In genomic region chr8:47006785-47007184, GRCm38 (mm10) we compare ENCODE assay signal across 18 mouse cellular contexts. TPM values are rescaled to one million over a fixed set of nuclear protein-coding genes. Genes with fewer than 3 reads are reported as not detected.
"Had no signal": no experiment of that assay in that cellular context is flagged by ENCODE, and none has a peak within 500 bp of the region (broad histone marks: within the 10 kb centered on the region; RNA-seq: fewer than 3 reads in every experiment).

No protein-coding gene starts in this region.

- H3K4me2 ChIP-seq: liver, embryonic 13.5 days; midbrain, embryonic 13.5 days; neural tube, embryonic 13.5 days; stomach, embryonic 15.5 days had no signal

- H3K9me3 ChIP-seq: liver, embryonic 13.5 days; megakaryocyte, embryonic 14.5 days; midbrain, embryonic 10.5 days; midbrain, embryonic 13.5 days; neural tube, embryonic 13.5 days; stomach, embryonic 15.5 days had no signal

- H3K36me3 ChIP-seq: liver, embryonic 13.5 days; midbrain, embryonic 10.5 days; midbrain, embryonic 13.5 days; neural tube, embryonic 13.5 days; stomach, embryonic 15.5 days had no signal

- H3K4me3 ChIP-seq: liver, embryonic 13.5 days; megakaryocyte, embryonic 14.5 days; midbrain, embryonic 10.5 days; midbrain, embryonic 13.5 days; myocyte; neural tube, embryonic 13.5 days; stomach, embryonic 15.5 days had no signal

- H3K4me1 ChIP-seq: liver, embryonic 13.5 days; midbrain, embryonic 13.5 days; neural tube, embryonic 13.5 days; stomach, embryonic 15.5 days had no signal

- H3K27ac ChIP-seq: liver, embryonic 13.5 days; midbrain, embryonic 10.5 days; midbrain, embryonic 13.5 days; neural tube, embryonic 13.5 days; stomach, embryonic 15.5 days had no signal

- H3K9ac ChIP-seq: liver, embryonic 13.5 days; midbrain, embryonic 13.5 days; neural tube, embryonic 13.5 days; stomach, embryonic 15.5 days had no signal

- ATAC-seq: intestine, embryonic 16.5 days; lung, postnatal 0 days; midbrain, embryonic 13.5 days; midbrain, embryonic 16.5 days had no signal

- H3K27me3 ChIP-seq: liver, embryonic 13.5 days; megakaryocyte, embryonic 14.5 days; midbrain, embryonic 13.5 days; neural tube, embryonic 13.5 days; stomach, embryonic 15.5 days had no signal

- DNase-seq: kidney, adult 18-20 months; kidney, adult 9 months; kidney, postnatal 14 days; kidney, postnatal 4 days; left cerebral cortex, postnatal 4 days; liver, embryonic 13.5 days; lung, adult 2 months; thymus, adult 18-20 months; thymus, postnatal 14 days had no signal

RNA-seq across cellular contexts. Expression of gene Enpp6, which starts 20.1 kb away (rescaled TPM):
- polyA plus RNA-seq: myocyte had no signal
